Mouse (Mus musculus) ES-E14 (cell line): ENCODE data around the gene Cage1. TPM values are rescaled to one million over a fixed set of nuclear protein-coding genes. Genes with fewer than 3 reads are reported as not detected.

Source experiments
- DNase-seq: peaks from one replicate; pipeline ENCODE4 v3.0.0-alpha.2; 2013; ENCODE audit warnings: low read depth, low spot score
- H3K27ac ChIP-seq: 2 replicates; pipeline ENCODE4 v1.5.1; 2012; ENCODE audit warnings: low read depth, mild to moderate bottlenecking, low read length, moderate library complexity, mixed read lengths; ENCODE audit not compliant: poor library complexity, insufficient read depth, severe bottlenecking
- H3K36me3 ChIP-seq: 2 replicates; pipeline ENCODE4 v1.6.1; 2012; ENCODE audit warnings: mild to moderate bottlenecking, low read length, moderate library complexity, mixed read lengths; ENCODE audit not compliant: control insufficient read depth, poor library complexity, insufficient read depth, severe bottlenecking
- H3K4me1 ChIP-seq, 2 experiments: fragments of 150-350 bp in 1 of 2; sonication (generic) in 1 of 2; 2 replicates each; pipeline ENCODE4 v1.6.1; 2012; ENCODE audit warnings: low read length in 2 of 2, mild to moderate bottlenecking in 1 of 2, mixed read lengths in 1 of 2; ENCODE audit not compliant: control insufficient read depth in 2 of 2, insufficient read depth in 2 of 2, poor library complexity in 1 of 2
- H3K4me3 ChIP-seq, 2 experiments: fragments of 150-350 bp in 1 of 2; sonication (generic) in 1 of 2; 2 replicates each; pipeline ENCODE4 v1.5.1; 2012; ENCODE audit warnings: low read length in 2 of 2, low read depth in 1 of 2, mild to moderate bottlenecking in 1 of 2, mixed read lengths in 1 of 2; ENCODE audit not compliant: insufficient read depth in 1 of 2, poor library complexity in 1 of 2, severe bottlenecking in 1 of 2
- H3K9ac ChIP-seq: 2 replicates; pipeline ENCODE4 v1.6.1; 2012; ENCODE audit warnings: low read depth, mild to moderate bottlenecking, low read length, mixed read lengths; ENCODE audit not compliant: poor library complexity, insufficient read depth, severe bottlenecking
- H3K9me3 ChIP-seq: fragments of 150-350 bp; sonication (generic); 2 replicates; pipeline ENCODE4 v1.6.1; 2012; ENCODE audit warnings: low read depth, mild to moderate bottlenecking, low read length; ENCODE audit not compliant: control insufficient read depth, insufficient read depth
- CHD2 ChIP-seq: IDR thresholded peaks from 2 replicates; pipeline ENCODE4 v1.6.1; 2014; ENCODE audit warnings: mild to moderate bottlenecking, low read depth, low read length, inconsistent platforms
- HCFC1 ChIP-seq: IDR thresholded peaks from 2 replicates; pipeline ENCODE4 v1.6.1; 2012; ENCODE audit warnings: low read length, inconsistent platforms, borderline replicate concordance; ENCODE audit not compliant: insufficient read depth
- MAFK ChIP-seq: IDR thresholded peaks from 2 replicates; pipeline ENCODE4 v1.6.1; 2014; ENCODE audit warnings: mild to moderate bottlenecking, low read depth, low read length, inconsistent platforms; ENCODE audit not compliant: insufficient read depth
- ZC3H11A ChIP-seq: IDR thresholded peaks from 2 replicates; pipeline ENCODE4 v1.6.1; 2012; ENCODE audit warnings: low read depth, mild to moderate bottlenecking, inconsistent platforms, low read length, borderline replicate concordance
- ZNF384 ChIP-seq: IDR thresholded peaks from 2 replicates; pipeline ENCODE4 v1.6.1; 2012; ENCODE audit warnings: low read depth, low read length, inconsistent platforms
- in situ Hi-C, 2 experiments: fragments of 600-800 bp; cut with MboI; formaldehyde crosslinking; loops; one replicate each; pipeline ENCODE4 v1.15.1; 2025; ENCODE audit warnings: low sequenced_read_pairs in 2 of 2, inconsistent platforms in 1 of 2; ENCODE audit not compliant: unreplicated experiment in 2 of 2
- total RNA-seq: library from RNA; depleted of rRNA; stranded (reverse); fragments of 300-350 nt; gene quantifications from 2 replicates; pipeline ENCODE4 v1.2.3, GENCODE M21; 2012

Gene Cage1
- total RNA-seq, 1 experiment: 0.54 TPM

DNA sequence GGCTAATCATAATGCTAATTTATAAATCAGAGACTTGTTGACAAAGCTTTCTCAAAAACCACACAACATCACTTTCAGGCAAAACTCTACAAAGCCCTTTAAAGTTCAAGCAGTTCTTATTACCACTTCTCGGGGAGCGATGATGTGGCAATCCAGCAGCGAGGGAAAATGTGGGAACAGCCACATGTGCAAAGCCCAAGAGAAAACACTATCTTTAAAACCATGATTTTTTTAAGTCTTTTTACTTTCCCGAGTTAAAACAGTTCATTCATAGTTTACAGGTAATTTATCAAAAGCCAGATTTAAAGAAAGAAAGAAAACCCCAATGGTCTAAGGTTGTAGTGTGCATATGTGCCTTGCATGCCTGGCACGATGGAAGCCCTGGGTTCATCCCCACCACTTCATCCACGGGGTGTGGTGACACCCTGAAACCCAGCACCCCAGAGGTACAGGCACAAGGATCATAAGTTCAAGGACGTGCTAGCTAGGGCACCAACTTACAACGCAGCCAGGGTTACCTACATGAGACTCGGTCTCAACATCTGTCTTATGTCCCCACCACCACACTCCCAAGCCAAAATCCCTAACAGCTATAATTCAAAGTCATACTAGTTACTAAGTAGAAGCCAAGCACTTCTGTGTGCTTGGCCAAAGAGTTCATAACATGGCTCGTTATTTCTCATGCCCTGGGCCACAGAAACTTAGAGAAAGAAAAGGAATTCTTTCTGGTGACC lies 44.1 kb downstream of the Cage1 start:
- H3K4me1 ChIP-seq: no peaks in the 10 kb centered on the region; a peak in 1 of 4 replicates
- DNase-seq: no peak
- H3K9me3 ChIP-seq: no peaks in the 10 kb centered on the region
- in situ Hi-C loops: no loop called here
- H3K27ac ChIP-seq: no peak overlapping the region
- peak overlapping the region; percentile 87 for H3K9ac ChIP-seq
- TF ChIP-seq ZNF384 (no peak), HCFC1 (no peak), CHD2 (no peak), MAFK (no peak), ZC3H11A (no peak)
- H3K4me3 ChIP-seq: peak overlapping the region; percentile 73 to 94
- peaks cover 24% of the 10 kb centered on the region for H3K36me3 ChIP-seq

DNA sequence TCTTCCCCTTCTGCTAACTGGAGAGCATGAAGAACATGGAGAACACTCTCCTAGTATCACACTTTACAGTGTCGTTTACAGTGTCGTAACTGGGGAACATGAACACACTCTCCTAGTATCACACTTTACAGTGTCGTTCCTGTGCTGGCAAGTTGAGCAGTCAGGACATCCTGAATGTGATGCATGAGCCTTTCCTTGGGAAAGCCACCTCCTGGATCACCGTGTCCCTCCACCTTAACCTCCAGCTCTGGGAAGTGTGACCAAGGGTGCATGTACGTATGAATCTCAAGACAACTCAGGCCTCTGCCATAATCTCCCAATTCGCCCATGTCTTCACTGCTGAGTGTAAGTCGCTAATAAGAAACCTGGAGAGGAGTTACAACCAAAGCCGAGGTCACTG lies 47.2 kb downstream of the Cage1 start:
- Histone ChIP-seq H3K27ac (no peak overlapping the region), H3K4me1 (no peaks in the 10 kb centered on the region; a peak in 1 of 4 replicates), H3K4me3 (no peak overlapping the region), H3K9ac (no peak overlapping the region), H3K9me3 (no peaks in the 10 kb centered on the region), H3K36me3 (peaks cover 42% of the 10 kb centered on the region)
- TF ChIP-seq ZC3H11A: no peak
- no peak for TF ChIP-seq ZNF384
- no peak for TF ChIP-seq HCFC1
- TF ChIP-seq CHD2: no peak
- no peak for TF ChIP-seq MAFK
- in situ Hi-C loops: no loop called here
- DNase-seq: no peak

DNA sequence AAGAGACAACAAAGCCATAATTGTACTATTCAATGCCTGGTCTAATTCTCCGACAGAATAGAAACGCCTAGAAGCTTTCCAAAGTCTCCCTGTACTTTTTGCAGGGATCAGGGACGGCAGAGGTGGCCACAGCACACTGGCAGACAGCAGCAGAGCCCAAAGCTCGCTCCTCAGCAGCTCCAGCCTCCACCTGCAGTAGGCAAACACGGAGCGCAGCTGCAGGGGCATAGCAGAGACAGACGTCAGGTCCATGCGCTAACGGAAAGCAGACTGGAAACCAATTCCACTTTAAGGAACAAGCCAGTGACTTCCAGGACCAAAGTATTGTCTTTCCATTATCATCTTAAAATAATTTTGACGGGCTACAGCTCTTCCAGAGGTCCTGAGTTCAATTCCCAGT lies 50.7 kb downstream of the Cage1 start:
- peaks cover 56% of the 10 kb centered on the region for H3K36me3 ChIP-seq

DNA sequence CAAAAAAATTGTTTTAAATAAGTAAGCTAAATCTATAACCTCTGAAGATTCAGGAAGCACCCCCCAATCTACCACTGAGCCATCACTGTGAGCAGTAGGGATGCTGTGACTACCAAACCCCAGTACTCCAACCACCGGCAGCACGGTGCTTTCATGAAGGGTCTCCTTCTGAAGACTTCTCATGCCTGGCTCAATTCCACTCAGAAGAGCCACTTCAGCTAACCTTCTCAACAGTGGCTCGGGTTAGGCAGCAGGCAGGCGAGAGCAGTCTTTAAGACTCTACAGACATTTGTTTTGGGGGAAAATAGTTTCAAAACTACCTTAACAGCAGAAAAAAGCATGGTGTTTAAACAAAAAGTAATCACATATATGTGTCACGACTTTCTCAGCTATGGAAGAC lies 55.8 kb downstream of the Cage1 start:
- TF ChIP-seq ZNF384: no peak
- no peak for TF ChIP-seq ZC3H11A
- in situ Hi-C loops: no loop called here
- Histone ChIP-seq H3K9ac (no peak overlapping the region), H3K36me3 (peaks cover 42% of the 10 kb centered on the region), H3K4me1 (peaks cover 0 to 2% of the 10 kb centered on the region in 2 experiments; a peak in 1 of 4 replicates), H3K9me3 (no peaks in the 10 kb centered on the region), H3K4me3 (no peak overlapping the region), H3K27ac (no peak overlapping the region)
- no peak for DNase-seq

More for the DNA sequence above, 50.7 kb downstream of the Cage1 start:
- no peak overlapping the region for H3K4me3 ChIP-seq
- no peak overlapping the region for H3K9ac ChIP-seq
- no peak for TF ChIP-seq HCFC1
- TF ChIP-seq CHD2: no peak
- no peak for TF ChIP-seq MAFK
- no peak for TF ChIP-seq ZC3H11A
- no peak for TF ChIP-seq ZNF384
- no peaks in the 10 kb centered on the region for H3K9me3 ChIP-seq
- no peaks in the 10 kb centered on the region for H3K4me1 ChIP-seq
- H3K27ac ChIP-seq: no peak overlapping the region
- in situ Hi-C loops: no loop called here
- no peak for DNase-seq

DNA sequence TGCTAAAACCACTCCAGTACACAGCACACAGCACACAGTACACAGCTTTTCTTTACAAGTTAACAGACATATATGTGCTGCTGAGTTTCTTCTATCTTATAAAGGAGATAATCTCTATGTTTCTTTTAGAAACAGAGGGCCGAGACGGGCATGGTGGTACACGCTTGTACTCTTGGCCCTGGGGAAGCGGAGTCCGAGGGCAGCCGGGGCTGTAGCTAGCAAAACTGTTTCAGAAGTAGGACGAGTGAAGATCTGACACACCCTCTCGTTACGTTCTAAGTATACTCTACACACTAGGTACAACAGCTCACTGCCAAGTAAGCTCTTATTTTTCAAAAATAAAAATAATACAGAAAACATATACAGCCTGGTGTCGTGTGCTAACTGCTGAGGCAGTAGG lies 56.5 kb downstream of the Cage1 start:
- no peak overlapping the region for H3K4me3 ChIP-seq
- peaks cover 0 to 2% of the 10 kb centered on the region in 2 experiments; a peak in 1 of 4 replicates for H3K4me1 ChIP-seq
- no peak overlapping the region for H3K27ac ChIP-seq
- H3K9ac ChIP-seq: no peak overlapping the region
- TF ChIP-seq MAFK: no peak
- TF ChIP-seq CHD2: no peak
- no peak for TF ChIP-seq HCFC1
- TF ChIP-seq ZNF384: no peak
- no peak for TF ChIP-seq ZC3H11A
- H3K36me3 ChIP-seq: peaks cover 38% of the 10 kb centered on the region
- no peak for DNase-seq
- in situ Hi-C loops: no loop called here
- H3K9me3 ChIP-seq: no peaks in the 10 kb centered on the region
